In genomic region chr16:22956085-22956439, GRCm38 (mm10) we compare ENCODE assay signal across 22 mouse cellular contexts. TPM values are rescaled to one million over a fixed set of nuclear protein-coding genes. Genes with fewer than 3 reads are reported as not detected.
A peak's percentile ranks its signal among the peaks of the same experiment; 100 is the strongest.
DNase-seq lines count a peak whose midpoint lies in the region; ATAC-seq and TF ChIP-seq lines count a peak whose summit lies in the region.
"Had no signal": no experiment of that assay in that cellular context is flagged by ENCODE, and none has a peak within 500 bp of the region (broad histone marks: within the 10 kb centered on the region; RNA-seq: fewer than 3 reads in every experiment).

No protein-coding gene starts in this region.

- no peak for TF ChIP-seq CTCF in brain, embryonic 14.5 days (IDR thresholded peaks at IDR 0.05; ENCODE audit: borderline replicate concordance, extremely low read depth, insufficient read depth, insufficient read length)
- no peak for TF ChIP-seq CTCF in midbrain, postnatal 0 days (IDR thresholded peaks at IDR 0.05)

- no peaks in the 10 kb centered on the region for H3K4me1 ChIP-seq in forebrain, embryonic 13.5 days
- H3K4me1 ChIP-seq in forebrain, embryonic 16.5 days (replicated peaks; ENCODE audit: control insufficient read depth, insufficient read depth, low read length), result no peaks in the 10 kb centered on the region
- no peaks in the 10 kb centered on the region for H3K4me1 ChIP-seq in hindbrain, embryonic 16.5 days (ENCODE audit: control insufficient read depth, insufficient read depth, low read depth, low read length)
- no peaks in the 10 kb centered on the region for H3K4me1 ChIP-seq in midbrain, postnatal 0 days (ENCODE audit: insufficient read depth, low read length)
- H3K4me1 ChIP-seq: intestine, embryonic 15.5 days; megakaryocyte, embryonic 14.5 days; stomach, embryonic 15.5 days had no signal

- no peak overlapping the region for H3K27ac ChIP-seq in forebrain, embryonic 13.5 days
- no peak overlapping the region for H3K27ac ChIP-seq in forebrain, embryonic 16.5 days (ENCODE audit: low read length)
- H3K27ac ChIP-seq in hindbrain, embryonic 16.5 days (ENCODE audit: low read depth, low read length), result no peak overlapping the region
- H3K27ac ChIP-seq in midbrain, postnatal 0 days (ENCODE audit: low read depth, low read length), result no peak overlapping the region
- H3K27ac ChIP-seq: intestine, embryonic 15.5 days; liver, embryonic 14.5 days; stomach, embryonic 15.5 days had no signal

- H3K4me3 ChIP-seq in forebrain, embryonic 13.5 days, result no peak overlapping the region
- no peak overlapping the region for H3K4me3 ChIP-seq in forebrain, embryonic 16.5 days (replicated peaks; ENCODE audit: low read length)
- H3K4me3 ChIP-seq in hindbrain, embryonic 16.5 days (ENCODE audit: low read length), result no peak overlapping the region
- no peak overlapping the region for H3K4me3 ChIP-seq in midbrain, postnatal 0 days (ENCODE audit: low read depth, low read length)
- H3K4me3 ChIP-seq: intestine, embryonic 15.5 days; megakaryocyte, embryonic 14.5 days; stomach, embryonic 15.5 days had no signal

- H3K36me3 ChIP-seq in forebrain, embryonic 13.5 days (ENCODE audit: poor library complexity, severe bottlenecking), result no peaks in the 10 kb centered on the region
- no peaks in the 10 kb centered on the region for H3K36me3 ChIP-seq in forebrain, embryonic 16.5 days (ENCODE audit: control insufficient read depth, insufficient read depth)
- no peaks in the 10 kb centered on the region for H3K36me3 ChIP-seq in hindbrain, embryonic 16.5 days (ENCODE audit: control insufficient read depth, insufficient read depth, low read length)
- no peaks in the 10 kb centered on the region for H3K36me3 ChIP-seq in midbrain, postnatal 0 days (ENCODE audit: insufficient read depth, low read length)
- H3K36me3 ChIP-seq: intestine, embryonic 15.5 days; stomach, embryonic 15.5 days had no signal

- H3K4me2 ChIP-seq in forebrain, embryonic 13.5 days, result peak overlapping the region; percentile 19; the same call in 1 of the 2 replicates
- no peak overlapping the region for H3K4me2 ChIP-seq in forebrain, embryonic 16.5 days (ENCODE audit: low read length)
- peak overlapping the region; percentile 14 for H3K4me2 ChIP-seq in hindbrain, embryonic 16.5 days (ENCODE audit: low read length)
- H3K4me2 ChIP-seq in midbrain, postnatal 0 days (ENCODE audit: low read depth, low read length, poor library complexity, severe bottlenecking), result peak overlapping the region; percentile 5; the same call in 1 of the 2 replicates
- H3K4me2 ChIP-seq: intestine, embryonic 15.5 days; stomach, embryonic 15.5 days had no signal

- peak; percentile 31 for DNase-seq in brain, embryonic 14.5 days (ENCODE audit: low read depth)
- DNase-seq in midbrain, postnatal 0 days (ENCODE audit: low spot score), result no peak
- no peak for DNase-seq in spleen, postnatal 4 days (ENCODE audit: low spot score in 2 of 2)
- DNase-seq in layer of hippocampus, adult 9-10 months (ENCODE audit: low spot score), result no peak
- DNase-seq: B cell, adult 2 months; cerebellum, adult 2 months; gastrocnemius, postnatal 10 days; heart, postnatal 10 days had no signal

- 69% methylated on average over 11 of the region's 11 CpGs for WGBS in forebrain, embryonic 13.5 days
- WGBS in forebrain, embryonic 16.5 days, result 68% methylated on average over 11 of the region's 11 CpGs
- 67% methylated on average over 11 of the region's 11 CpGs for WGBS in hindbrain, embryonic 16.5 days
- WGBS in midbrain, postnatal 0 days, result 59% methylated on average over 11 of the region's 11 CpGs

- no peak for TF ChIP-seq POLR2A in brain, embryonic 14.5 days (IDR thresholded peaks at IDR 0.05; ENCODE audit: borderline replicate concordance, extremely low read depth, insufficient read depth, insufficient read length, poor library complexity, severe bottlenecking)

- no peak for ATAC-seq in forebrain, embryonic 13.5 days
- no peak for ATAC-seq in forebrain, embryonic 16.5 days
- ATAC-seq in hindbrain, embryonic 16.5 days, result no peak
- no peak for ATAC-seq in midbrain, postnatal 0 days (ENCODE audit: low FRiP score)
- ATAC-seq in erythroblast, adult 5-6 weeks (replicated peaks; ENCODE audit: low FRiP score, poor library complexity, severe bottlenecking), result no peak
- ATAC-seq: intestine, embryonic 15.5 days; lung, postnatal 0 days had no signal

- no peak overlapping the region for H3K9ac ChIP-seq in forebrain, embryonic 13.5 days
- no peak overlapping the region for H3K9ac ChIP-seq in forebrain, embryonic 16.5 days (replicated peaks; ENCODE audit: low read depth, low read length)
- no peak overlapping the region for H3K9ac ChIP-seq in hindbrain, embryonic 16.5 days (ENCODE audit: low read depth, low read length)
- H3K9ac ChIP-seq in midbrain, postnatal 0 days (replicated peaks; ENCODE audit: low read length, poor library complexity, severe bottlenecking), result no peak overlapping the region
- H3K9ac ChIP-seq: intestine, embryonic 15.5 days; liver, embryonic 14.5 days; stomach, embryonic 15.5 days had no signal

- no peaks in the 10 kb centered on the region for H3K9me3 ChIP-seq in forebrain, embryonic 13.5 days (replicated peaks)
- H3K9me3 ChIP-seq in forebrain, embryonic 16.5 days (ENCODE audit: control insufficient read depth, low read length), result no peaks in the 10 kb centered on the region
- H3K9me3 ChIP-seq in hindbrain, embryonic 16.5 days (ENCODE audit: control insufficient read depth, low read length), result no peaks in the 10 kb centered on the region
- no peaks in the 10 kb centered on the region for H3K9me3 ChIP-seq in midbrain, postnatal 0 days (ENCODE audit: low read length)
- H3K9me3 ChIP-seq: intestine, embryonic 15.5 days; megakaryocyte, embryonic 14.5 days; stomach, embryonic 15.5 days had no signal

- H3K27me3 ChIP-seq in forebrain, embryonic 13.5 days, result no peaks in the 10 kb centered on the region
- H3K27me3 ChIP-seq in forebrain, embryonic 16.5 days (replicated peaks; ENCODE audit: control insufficient read depth, insufficient read depth, low read length), result no peaks in the 10 kb centered on the region
- no peaks in the 10 kb centered on the region for H3K27me3 ChIP-seq in hindbrain, embryonic 16.5 days (replicated peaks; ENCODE audit: control insufficient read depth, insufficient read depth, low read length)
- H3K27me3 ChIP-seq in midbrain, postnatal 0 days (ENCODE audit: insufficient read depth, low read length), result no peaks in the 10 kb centered on the region
- H3K27me3 ChIP-seq: intestine, embryonic 15.5 days; stomach, embryonic 15.5 days had no signal

RNA-seq across cellular contexts. Expression of gene Hrg, which starts 5.2 kb away (rescaled TPM):
- 0.10 and 0.15 TPM in 2 replicates for polyA plus RNA-seq in forebrain, embryonic 13.5 days (2015; fragmentation: Nextera tagmentation; extraction: Ambion mirVana)
- polyA plus RNA-seq in forebrain, embryonic 16.5 days (2015; fragmentation: Nextera tagmentation; extraction: Ambion mirVana), result not detected in 2 replicates
- 0.08 and 0.22 TPM in 2 replicates for polyA plus RNA-seq in brain, embryonic 14.5 days (2012; rRNA removed)
- polyA plus RNA-seq in hindbrain, embryonic 16.5 days (2015; fragmentation: Nextera tagmentation; extraction: Ambion mirVana), result 0.15 TPM in 1 of 2 replicates, not detected in the other
- not detected in 2 replicates for total RNA-seq in midbrain, postnatal 0 days (2014; rRNA removed)
- not detected in 2 replicates for polyA plus RNA-seq in midbrain, postnatal 0 days (2015; fragmentation: Nextera tagmentation; extraction: Ambion mirVana)
- not detected in 2 replicates for total RNA-seq in erythroblast, adult 5-6 weeks (2015; ENCODE audit: low replicate concordance)
- not detected in 2 replicates for total RNA-seq in erythroblast, adult 5-6 weeks (2017; ENCODE audit: low replicate concordance)
- total RNA-seq: heart, adult 8-10 months; heart, postnatal 10 days; layer of hippocampus, postnatal 25 days; MEL had no signal
- polyA plus RNA-seq: cerebellum, adult 2 months; intestine, embryonic 15.5 days; limb, embryonic 11.5 days; thymus, postnatal 0 days had no signal

RNA-seq across cellular contexts. Expression of gene Fetub, which starts 37.9 kb away (rescaled TPM):
- polyA plus RNA-seq in forebrain, embryonic 13.5 days (2015; fragmentation: Nextera tagmentation; extraction: Ambion mirVana), result not detected in 2 replicates
- polyA plus RNA-seq in forebrain, embryonic 16.5 days (2015; fragmentation: Nextera tagmentation; extraction: Ambion mirVana), result not detected in 2 replicates
- 0.11 TPM in 1 of 2 replicates, not detected in the other for polyA plus RNA-seq in brain, embryonic 14.5 days (2012; rRNA removed)
- not detected in 2 replicates for polyA plus RNA-seq in hindbrain, embryonic 16.5 days (2015; fragmentation: Nextera tagmentation; extraction: Ambion mirVana)
- not detected in 2 replicates for total RNA-seq in midbrain, postnatal 0 days (2014; rRNA removed)
- 0.33 TPM in 1 of 2 replicates, not detected in the other for polyA plus RNA-seq in midbrain, postnatal 0 days (2015; fragmentation: Nextera tagmentation; extraction: Ambion mirVana)
- not detected in 2 replicates for total RNA-seq in erythroblast, adult 5-6 weeks (2015; ENCODE audit: low replicate concordance)
- not detected in 2 replicates for total RNA-seq in erythroblast, adult 5-6 weeks (2017; ENCODE audit: low replicate concordance)
- total RNA-seq: heart, postnatal 10 days; MEL had no signal
- polyA plus RNA-seq: cerebellum, adult 2 months; limb, embryonic 11.5 days had no signal
